Mouse (Mus musculus): ENCODE data around the gene Shank3. TPM values are rescaled to one million over a fixed set of nuclear protein-coding genes. Genes with fewer than 3 reads are reported as not detected.

Shank3 gene
- polyA plus RNA-seq, 1 experiment from 2014 or later, result 0.33 TPM

DNA sequence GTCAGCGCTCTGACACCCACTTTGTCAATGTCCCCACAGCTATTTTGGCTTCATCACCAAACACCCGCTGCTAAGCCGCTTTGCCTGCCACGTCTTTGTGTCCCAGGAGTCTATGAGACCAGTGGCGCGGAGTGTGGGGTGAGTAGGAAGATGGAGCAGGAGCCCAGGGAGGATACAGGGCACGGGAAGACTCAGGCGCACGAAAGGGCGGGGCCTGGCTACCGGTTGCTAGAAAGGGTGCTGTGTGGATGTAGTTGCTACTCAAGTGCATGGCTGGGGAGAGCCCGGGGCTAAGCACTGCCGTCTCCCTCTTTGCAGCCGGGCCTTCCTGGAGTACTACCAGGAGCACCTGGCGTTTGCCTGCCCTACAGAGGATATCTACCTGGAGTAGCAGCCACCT, 38.1 kb upstream of the Shank3 start:
- Histone ChIP-seq H3K9me3 (replicated peaks; ENCODE audit: control insufficient read depth, low read length) (no peaks in the 10 kb centered on the region), H3K4me2 (ENCODE audit: low read depth, low read length) (no peak overlapping the region), H3K4me3 (ENCODE audit: low read depth, low read length) (no peak overlapping the region), H3K36me3 (ENCODE audit: control insufficient read depth, insufficient read depth) (no peaks in the 10 kb centered on the region), H3K4me1 (ENCODE audit: control insufficient read depth, low read depth, low read length) (no peaks in the 10 kb centered on the region), H3K9ac (ENCODE audit: low read depth, low read length) (no peak overlapping the region), H3K27me3 (ENCODE audit: control insufficient read depth, insufficient read depth, low read depth, low read length) (peaks cover 7% of the 10 kb centered on the region), H3K27ac (ENCODE audit: low read length) (no peak overlapping the region)
- 68% methylated on average over 15 of the region's 15 CpGs for WGBS (ENCODE audit: insufficient replicate concordance)
- ATAC-seq (ENCODE audit: low read depth), result no peak

DNA sequence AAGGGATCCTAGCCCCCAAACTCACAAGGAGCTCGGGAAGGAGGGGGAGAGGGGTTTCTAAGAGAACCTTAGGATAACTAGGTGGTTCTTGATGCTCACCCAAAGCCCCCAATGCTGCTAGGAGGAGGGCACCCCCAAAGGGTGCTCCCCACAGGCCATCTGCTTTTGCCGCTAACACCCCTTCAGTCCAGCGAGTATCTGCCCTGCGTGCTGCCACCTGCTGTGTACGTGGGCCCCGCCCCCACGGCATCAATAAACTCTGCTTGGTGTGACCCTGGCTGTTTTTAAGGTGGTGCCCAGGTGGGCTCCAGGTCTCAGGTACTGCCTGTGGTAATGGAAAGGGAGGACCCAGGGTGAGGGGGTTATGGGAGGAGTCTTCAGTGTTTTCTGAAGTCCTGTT, 37.2 kb upstream of the Shank3 start:
- peaks cover 7% of the 10 kb centered on the region for H3K27me3 ChIP-seq (ENCODE audit: control insufficient read depth, insufficient read depth, low read depth, low read length)

DNA sequence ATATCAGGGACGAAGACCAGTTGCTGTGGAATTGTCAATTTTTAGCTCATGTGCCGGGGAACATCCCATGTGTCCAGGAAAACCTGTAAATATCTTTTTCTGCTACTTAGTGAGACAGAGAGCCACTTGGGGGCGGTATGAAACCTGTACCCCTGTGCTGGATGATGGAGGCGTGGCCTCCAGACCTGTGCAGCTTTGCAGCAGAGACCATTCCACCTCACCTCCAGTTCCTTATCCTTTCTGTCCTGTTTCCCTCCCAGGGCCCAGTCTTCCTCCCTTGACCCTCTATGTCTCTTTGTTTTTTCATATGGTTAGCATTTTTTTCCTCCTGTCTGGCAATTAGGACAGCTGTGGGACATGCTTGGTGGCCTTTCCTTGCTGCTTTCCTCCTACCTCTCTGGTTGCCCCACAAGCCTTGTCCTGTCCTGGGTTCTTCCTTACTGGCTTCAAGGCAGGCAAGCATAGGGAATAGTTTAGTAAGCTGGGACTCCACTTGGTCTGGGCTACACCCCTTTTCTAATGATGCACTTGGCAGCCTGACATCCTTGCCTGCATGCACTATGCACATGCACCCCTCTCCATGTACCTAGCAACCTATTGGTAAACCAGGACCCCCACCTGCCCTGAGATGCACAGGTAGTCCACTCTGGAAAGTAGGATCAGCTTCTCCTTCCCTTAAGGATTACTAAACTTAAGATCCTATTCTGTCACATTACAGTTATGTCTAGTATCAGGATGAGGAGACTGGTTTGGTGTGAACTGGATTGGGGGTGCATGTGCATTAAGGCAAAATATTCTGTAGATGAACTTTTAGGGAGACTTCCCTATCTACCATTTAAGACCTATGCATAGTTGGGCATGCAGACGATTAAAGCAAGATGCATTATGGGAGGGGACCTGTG, 35.8 kb upstream of the Shank3 start:
- H3K4me1 ChIP-seq (ENCODE audit: control insufficient read depth, low read depth, low read length), result no peaks in the 10 kb centered on the region
- no peak overlapping the region for H3K9ac ChIP-seq (ENCODE audit: low read depth, low read length)
- H3K27ac ChIP-seq (ENCODE audit: low read length), result no peak overlapping the region
- peaks cover 4% of the 10 kb centered on the region for H3K27me3 ChIP-seq (ENCODE audit: control insufficient read depth, insufficient read depth, low read depth, low read length)
- ATAC-seq (ENCODE audit: low read depth), result no peak
- WGBS (ENCODE audit: insufficient replicate concordance), result 27% methylated on average over 5 of the region's 5 CpGs
- H3K36me3 ChIP-seq (ENCODE audit: control insufficient read depth, insufficient read depth), result no peaks in the 10 kb centered on the region
- no peak overlapping the region for H3K4me3 ChIP-seq (ENCODE audit: low read depth, low read length)
- H3K9me3 ChIP-seq (replicated peaks; ENCODE audit: control insufficient read depth, low read length), result no peaks in the 10 kb centered on the region
- H3K4me2 ChIP-seq (ENCODE audit: low read depth, low read length), result no peak overlapping the region

More for the DNA sequence above, 37.2 kb upstream of the Shank3 start:
- H3K27ac ChIP-seq (ENCODE audit: low read length), result no peak overlapping the region
- no peaks in the 10 kb centered on the region for H3K4me1 ChIP-seq (ENCODE audit: control insufficient read depth, low read depth, low read length)
- no peak overlapping the region for H3K4me2 ChIP-seq (ENCODE audit: low read depth, low read length)
- 56% methylated on average over 7 of the region's 7 CpGs for WGBS (ENCODE audit: insufficient replicate concordance)
- H3K36me3 ChIP-seq (ENCODE audit: control insufficient read depth, insufficient read depth), result no peaks in the 10 kb centered on the region
- no peaks in the 10 kb centered on the region for H3K9me3 ChIP-seq (replicated peaks; ENCODE audit: control insufficient read depth, low read length)
- H3K4me3 ChIP-seq (ENCODE audit: low read depth, low read length), result no peak overlapping the region
- ATAC-seq (ENCODE audit: low read depth), result no peak
- no peak overlapping the region for H3K9ac ChIP-seq (ENCODE audit: low read depth, low read length)

- WGBS (ENCODE audit: insufficient replicate concordance), result 16% methylated on average over 1 of the region's 1 CpGs
- no peaks in the 10 kb centered on the region for H3K36me3 ChIP-seq (ENCODE audit: control insufficient read depth, insufficient read depth)
- no peak for ATAC-seq (ENCODE audit: low read depth)
- H3K4me2 ChIP-seq (ENCODE audit: low read depth, low read length), result no peak overlapping the region
- H3K27ac ChIP-seq (ENCODE audit: low read length), result no peak overlapping the region
- H3K4me3 ChIP-seq (ENCODE audit: low read depth, low read length), result no peak overlapping the region
- H3K4me1 ChIP-seq (ENCODE audit: control insufficient read depth, low read depth, low read length), result no peaks in the 10 kb centered on the region
- no peak overlapping the region for H3K9ac ChIP-seq (ENCODE audit: low read depth, low read length)
- H3K27me3 ChIP-seq (ENCODE audit: control insufficient read depth, insufficient read depth, low read depth, low read length), result no peaks in the 10 kb centered on the region
- no peaks in the 10 kb centered on the region for H3K9me3 ChIP-seq (replicated peaks; ENCODE audit: control insufficient read depth, low read length)
Observed at GRCm38 (mm10) chr15:89465052-89465451, 34.4 kb upstream of the Shank3 start.

DNA sequence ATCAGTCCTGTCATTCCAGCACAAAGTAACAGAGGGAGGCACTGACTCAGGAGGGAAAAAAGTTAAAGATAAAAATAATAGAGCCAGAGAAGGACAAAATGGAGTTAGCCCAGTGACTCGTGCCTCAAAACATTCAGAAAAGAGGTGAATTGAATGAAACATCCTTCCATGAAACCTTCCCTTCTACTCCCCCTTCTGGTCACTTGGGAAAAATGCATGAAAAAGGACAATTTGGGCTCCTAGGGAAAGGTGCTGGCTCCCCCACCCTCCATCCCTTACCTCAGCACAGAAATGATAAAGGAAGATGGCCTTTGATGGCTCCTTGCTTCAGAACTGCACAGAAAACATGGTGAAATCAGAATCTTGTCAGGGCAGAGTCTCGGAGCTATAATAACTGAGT, 30.8 kb upstream of the Shank3 start:
- H3K27me3 ChIP-seq (ENCODE audit: control insufficient read depth, insufficient read depth, low read depth, low read length), result no peaks in the 10 kb centered on the region
- no peak overlapping the region for H3K4me3 ChIP-seq (ENCODE audit: low read depth, low read length)
- no peak for ATAC-seq (ENCODE audit: low read depth)
- no peaks in the 10 kb centered on the region for H3K9me3 ChIP-seq (replicated peaks; ENCODE audit: control insufficient read depth, low read length)
- 31% methylated on average over 2 of the region's 2 CpGs for WGBS (ENCODE audit: insufficient replicate concordance)
- no peak overlapping the region for H3K9ac ChIP-seq (ENCODE audit: low read depth, low read length)
- no peak overlapping the region for H3K4me2 ChIP-seq (ENCODE audit: low read depth, low read length)
- H3K27ac ChIP-seq (ENCODE audit: low read length), result no peak overlapping the region
- H3K4me1 ChIP-seq (ENCODE audit: control insufficient read depth, low read depth, low read length), result no peaks in the 10 kb centered on the region
- H3K36me3 ChIP-seq (ENCODE audit: control insufficient read depth, insufficient read depth), result no peaks in the 10 kb centered on the region

- ATAC-seq (ENCODE audit: low read depth), result no peak
- no peaks in the 10 kb centered on the region for H3K9me3 ChIP-seq (replicated peaks; ENCODE audit: control insufficient read depth, low read length)
- H3K4me3 ChIP-seq (ENCODE audit: low read depth, low read length), result no peak overlapping the region
- H3K27me3 ChIP-seq (ENCODE audit: control insufficient read depth, insufficient read depth, low read depth, low read length), result no peaks in the 10 kb centered on the region
- H3K4me2 ChIP-seq (ENCODE audit: low read depth, low read length), result no peak overlapping the region
- H3K9ac ChIP-seq (ENCODE audit: low read depth, low read length), result no peak overlapping the region
- 80% methylated on average over 4 of the region's 4 CpGs for WGBS (ENCODE audit: insufficient replicate concordance)
- peaks cover 10% of the 10 kb centered on the region for H3K4me1 ChIP-seq (ENCODE audit: control insufficient read depth, low read depth, low read length)
- no peaks in the 10 kb centered on the region for H3K36me3 ChIP-seq (ENCODE audit: control insufficient read depth, insufficient read depth)
- no peak overlapping the region for H3K27ac ChIP-seq (ENCODE audit: low read length)
Observed at GRCm38 (mm10) chr15:89471476-89471875, 27.9 kb upstream of the Shank3 start.

GRCm38 (mm10) chr15:89473370-89473769, 26.1 kb upstream of the Shank3 start:
- Histone ChIP-seq H3K4me1 (ENCODE audit: control insufficient read depth, low read depth, low read length) (peaks cover 12% of the 10 kb centered on the region), H3K4me2 (ENCODE audit: low read depth, low read length) (no peak overlapping the region), H3K9ac (ENCODE audit: low read depth, low read length) (no peak overlapping the region), H3K36me3 (ENCODE audit: control insufficient read depth, insufficient read depth) (no peaks in the 10 kb centered on the region), H3K4me3 (ENCODE audit: low read depth, low read length) (no peak overlapping the region), H3K27ac (ENCODE audit: low read length) (no peak overlapping the region), H3K27me3 (ENCODE audit: control insufficient read depth, insufficient read depth, low read depth, low read length) (no peaks in the 10 kb centered on the region), H3K9me3 (replicated peaks; ENCODE audit: control insufficient read depth, low read length) (no peaks in the 10 kb centered on the region)
- ATAC-seq (ENCODE audit: low read depth), result no peak
- 73% methylated on average over 9 of the region's 9 CpGs for WGBS (ENCODE audit: insufficient replicate concordance)

- no peak overlapping the region for H3K4me2 ChIP-seq (ENCODE audit: low read depth, low read length)
- no peak overlapping the region for H3K4me3 ChIP-seq (ENCODE audit: low read depth, low read length)
- no peaks in the 10 kb centered on the region for H3K36me3 ChIP-seq (ENCODE audit: control insufficient read depth, insufficient read depth)
- WGBS (ENCODE audit: insufficient replicate concordance), result 89% methylated on average over 8 of the region's 8 CpGs
- H3K4me1 ChIP-seq (ENCODE audit: control insufficient read depth, low read depth, low read length), result peaks cover 12% of the 10 kb centered on the region
- H3K9ac ChIP-seq (ENCODE audit: low read depth, low read length), result no peak overlapping the region
- no peak for ATAC-seq (ENCODE audit: low read depth)
- H3K27ac ChIP-seq (ENCODE audit: low read length), result no peak overlapping the region
- H3K9me3 ChIP-seq (replicated peaks; ENCODE audit: control insufficient read depth, low read length), result no peaks in the 10 kb centered on the region
- H3K27me3 ChIP-seq (ENCODE audit: control insufficient read depth, insufficient read depth, low read depth, low read length), result no peaks in the 10 kb centered on the region
Observed at GRCm38 (mm10) chr15:89473921-89474320, 25.5 kb upstream of the Shank3 start.

GRCm38 (mm10) chr15:89474596-89475292, 24.7 kb upstream of the Shank3 start:
- Histone ChIP-seq H3K36me3 (ENCODE audit: control insufficient read depth, insufficient read depth) (no peaks in the 10 kb centered on the region), H3K4me1 (ENCODE audit: control insufficient read depth, low read depth, low read length) (peaks cover 12% of the 10 kb centered on the region), H3K27ac (ENCODE audit: low read length) (no peak overlapping the region), H3K9ac (ENCODE audit: low read depth, low read length) (no peak overlapping the region), H3K4me2 (ENCODE audit: low read depth, low read length) (no peak overlapping the region), H3K4me3 (ENCODE audit: low read depth, low read length) (no peak overlapping the region), H3K9me3 (replicated peaks; ENCODE audit: control insufficient read depth, low read length) (no peaks in the 10 kb centered on the region), H3K27me3 (ENCODE audit: control insufficient read depth, insufficient read depth, low read depth, low read length) (no peaks in the 10 kb centered on the region)
- 82% methylated on average over 19 of the region's 19 CpGs for WGBS (ENCODE audit: insufficient replicate concordance)
- no peak for ATAC-seq (ENCODE audit: low read depth)
